Mouse (Mus musculus) brain, adult 2 months (tissue): ENCODE results near the gene Tmem198.

Experiments used
- DNase-seq: peaks from one replicate; pipeline ENCODE4 v3.0.0; 2011; ENCODE audit warnings: low read depth, low spot score

Tmem198 gene

GRCm38 (mm10) chr1:75487405-75488161, 8.3 kb downstream of the Tmem198 start:
- DNase-seq, result peak; percentile 90

- DNase-seq, result no peak
Observed at GRCm38 (mm10) chr1:75490785-75491551, 11.6 kb downstream of the Tmem198 start.

GRCm38 (mm10) chr1:75492579-75493170, 13.3 kb downstream of the Tmem198 start:
- DNase-seq, result no peak

- peak; percentile 72 for DNase-seq
Observed at GRCm38 (mm10) chr1:75494878-75495548, 15.7 kb downstream of the Tmem198 start.

- DNase-seq, result no peak
Observed at GRCm38 (mm10) chr1:75498897-75499296, 19.6 kb downstream of the Tmem198 start.

- no peak for DNase-seq
Observed at GRCm38 (mm10) chr1:75499441-75499840, 20.1 kb downstream of the Tmem198 start.

GRCm38 (mm10) chr1:75501905-75502304, 22.6 kb downstream of the Tmem198 start:
- DNase-seq, result no peak

GRCm38 (mm10) chr1:75502945-75503650, 23.8 kb downstream of the Tmem198 start:
- no peak for DNase-seq

GRCm38 (mm10) chr1:75503651-75503980, 24.3 kb downstream of the Tmem198 start:
- DNase-seq, result no peak

- peak; percentile 81 for DNase-seq
Observed at GRCm38 (mm10) chr1:75504256-75505045, 25.1 kb downstream of the Tmem198 start.

- peak; percentile 95 for DNase-seq
Observed at GRCm38 (mm10) chr1:75505159-75505955, 26.0 kb downstream of the Tmem198 start.

GRCm38 (mm10) chr1:75505956-75506831, 26.9 kb downstream of the Tmem198 start, which contains the start of gene Obsl1:
TSS of gene Obsl1 (minus strand) at chr1:75506452.
- DNase-seq, result peak; percentile 60

- no peak for DNase-seq
Observed at GRCm38 (mm10) chr1:75507006-75507405, 27.7 kb downstream of the Tmem198 start, which contains the start of gene Inha. TSS of gene Inha (plus strand) at chr1:75507077.

GRCm38 (mm10) chr1:75509586-75509985, 30.3 kb downstream of the Tmem198 start:
- DNase-seq, result no peak

GRCm38 (mm10) chr1:75510154-75510553, 30.8 kb downstream of the Tmem198 start:
- no peak for DNase-seq

GRCm38 (mm10) chr1:75511437-75512210, 32.3 kb downstream of the Tmem198 start:
- no peak for DNase-seq

- no peak for DNase-seq
Observed at GRCm38 (mm10) chr1:75512550-75512949, 33.2 kb downstream of the Tmem198 start.
